Mouse (Mus musculus): Measurements from ENCODE around the gene Gm5737. TPM values are rescaled to one million over a fixed set of nuclear protein-coding genes. Genes with fewer than 3 reads are reported as not detected.

The Gm5737 gene
- total RNA-seq (2023) = not detected

DNA sequence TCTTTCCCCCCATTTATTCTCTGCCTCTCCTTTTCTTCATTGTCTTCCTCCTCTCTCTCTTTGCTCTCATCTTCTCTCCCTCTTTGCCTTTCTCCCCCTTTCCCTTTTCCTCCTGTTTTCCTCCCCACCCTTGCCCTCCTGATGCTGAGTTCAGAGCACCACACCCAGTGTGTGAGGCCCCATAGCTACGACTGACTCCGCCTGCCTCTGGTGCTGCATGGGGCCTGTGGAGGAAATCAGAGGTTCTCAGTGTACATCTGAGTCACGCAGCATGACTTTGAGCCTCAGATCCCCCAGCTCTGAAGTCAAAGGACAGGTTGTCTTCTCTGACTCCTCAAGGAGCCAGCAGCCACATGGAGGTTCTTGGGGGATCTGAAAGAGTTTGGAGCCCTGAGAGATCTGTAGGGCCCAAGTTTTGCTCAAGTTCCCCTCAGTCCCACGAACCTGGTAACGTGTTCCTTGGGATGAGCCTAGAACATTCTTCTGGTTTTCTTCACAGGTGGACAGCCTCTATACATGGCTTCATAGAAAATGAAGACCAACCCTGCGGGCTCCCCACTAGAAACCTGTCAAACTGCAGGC, at the start of gene Gm5737:
Gene Gm5737, plus strand, starts transcription at position 532 of the 582 bp plus-strand sequence.

GRCm38 (mm10) chr7:120842345-120843036, 30.3 kb downstream of the Gm5737 start, which contains the start of gene Eef2k:
Gene Eef2k (plus strand): TSS chr7:120842831.

Other genes with a start within 250 kb of the Gm5737 start
- 100 to 1,000 TPM in 1 of 2 experiments, 10 to 100 TPM in 1; 96.5 to 110 TPM for gene Uqcrc2, start 177.2 kb upstream of the Gm5737 start, total RNA-seq (2023)
- gene Pdzd9, start 142.0 kb upstream of the Gm5737 start, total RNA-seq (2023) = not detected
- 10 to 100 TPM; 28.3 to 29.3 TPM for gene Mosmo, start 134.7 kb upstream of the Gm5737 start, total RNA-seq (2023)
- under 1 TPM; 0.15 to 0.47 TPM for gene Vwa3a, start 73.0 kb upstream of the Gm5737 start, total RNA-seq (2023)
- gene Eef2k, start 30.5 kb downstream of the Gm5737 start, total RNA-seq (2023) = 10 to 100 TPM; 13.4 to 13.5 TPM
- 10 to 100 TPM; 38.0 to 40.5 TPM for gene Polr3e, start 105.4 kb downstream of the Gm5737 start, total RNA-seq (2023)
- gene Cdr2, start 169.9 kb downstream of the Gm5737 start, total RNA-seq (2023) = 10 to 100 TPM; 22.6 to 22.9 TPM
- 1 to 10 TPM in 1 of 2 experiments, not detected in 1; 2.1 TPM for gene Mfsd13b, start 170.1 kb downstream of the Gm5737 start, total RNA-seq (2023)
- gene Mettl9, start 222.1 kb downstream of the Gm5737 start, total RNA-seq (2023) = 100 to 1,000 TPM; 121 to 132 TPM